Mouse (Mus musculus) heart, embryonic 10.5 days (tissue): Measurements from ENCODE around the gene Srr. TPM values are rescaled to one million over a fixed set of nuclear protein-coding genes. Genes with fewer than 3 reads are reported as not detected.

Experiments used
- DNase-seq: peaks from one replicate; pipeline ENCODE4 v3.0.0-alpha.2; 2017; ENCODE audit warnings: low spot score
- H3K27ac ChIP-seq: fragments of 300-500 bp; sonication (generic); 2 replicates; pipeline ENCODE4 v1.5.1; 2016; ENCODE audit warnings: mild to moderate bottlenecking
- H3K27me3 ChIP-seq: fragments of 300-500 bp; sonication (generic); 2 replicates; pipeline ENCODE4 v1.6.1; 2016; ENCODE audit warnings: mild to moderate bottlenecking; ENCODE audit not compliant: poor library complexity, insufficient read depth, severe bottlenecking
- H3K36me3 ChIP-seq: fragments of 300-500 bp; sonication (generic); 2 replicates; pipeline ENCODE4 v1.6.1; 2016; ENCODE audit warnings: mild to moderate bottlenecking, moderate library complexity
- H3K4me1 ChIP-seq: fragments of 300-500 bp; sonication (generic); 2 replicates; pipeline ENCODE4 v1.6.1; 2016; ENCODE audit warnings: mild to moderate bottlenecking
- H3K4me3 ChIP-seq: fragments of 300-500 bp; sonication (generic); 2 replicates; pipeline ENCODE4 v1.5.1; 2016; ENCODE audit warnings: mild to moderate bottlenecking, moderate library complexity
- H3K9me3 ChIP-seq: fragments of 300-500 bp; sonication (generic); 2 replicates; pipeline ENCODE4 v1.6.1; 2016; ENCODE audit warnings: mild to moderate bottlenecking, moderate library complexity
- whole genome bisulfite sequencing: fragments of 180-500 bp; shearing (Covaris S2); methylation state at CpG from one replicate; pipeline ENCODE4 v1.1.7; 2016; 5-methylcytosine and 5-hydroxymethylcytosine counted together
- polyA plus RNA-seq: library from polyadenylated mRNA; unstranded; fragments of >200 nt; fragmentation: Nextera tagmentation; extraction: Ambion mirVana; gene quantifications from 2 replicates; pipeline ENCODE4 v1.2.1, GENCODE M21; 2016

The Srr gene
- polyA plus RNA-seq, 1 experiment from 2014 or later, result 17.0 TPM

DNA sequence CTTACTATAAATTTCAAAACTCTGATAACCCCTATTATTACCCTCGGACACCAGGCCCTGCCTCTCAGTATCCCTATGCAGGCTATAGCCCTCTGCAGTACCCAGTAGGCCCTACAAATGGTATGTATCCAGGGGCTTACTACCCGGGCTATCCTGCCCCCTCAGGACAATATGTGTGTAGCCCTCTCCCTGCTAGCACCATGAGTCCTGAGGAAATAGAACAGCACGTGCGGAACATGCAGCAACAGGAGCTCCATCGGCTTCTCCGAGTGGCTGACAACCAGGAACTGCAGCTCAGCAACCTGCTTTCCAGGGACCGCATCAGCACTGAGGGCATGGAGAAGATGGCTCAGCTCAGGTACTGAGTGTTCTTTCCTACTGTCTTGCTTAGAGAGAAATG lies 4.6 kb upstream of the Srr start:
- no peak overlapping the region for H3K27ac ChIP-seq
- H3K36me3 ChIP-seq, result peaks cover 61% of the 10 kb centered on the region
- no peaks in the 10 kb centered on the region for H3K9me3 ChIP-seq
- DNase-seq, result no peak
- H3K4me1 ChIP-seq, result peaks cover 9% of the 10 kb centered on the region; the same call in 1 of the 2 replicates
- H3K4me3 ChIP-seq, result no peak overlapping the region
- H3K27me3 ChIP-seq, result no peaks in the 10 kb centered on the region
- WGBS, result 90% methylated on average over 7 of the region's 7 CpGs

DNA sequence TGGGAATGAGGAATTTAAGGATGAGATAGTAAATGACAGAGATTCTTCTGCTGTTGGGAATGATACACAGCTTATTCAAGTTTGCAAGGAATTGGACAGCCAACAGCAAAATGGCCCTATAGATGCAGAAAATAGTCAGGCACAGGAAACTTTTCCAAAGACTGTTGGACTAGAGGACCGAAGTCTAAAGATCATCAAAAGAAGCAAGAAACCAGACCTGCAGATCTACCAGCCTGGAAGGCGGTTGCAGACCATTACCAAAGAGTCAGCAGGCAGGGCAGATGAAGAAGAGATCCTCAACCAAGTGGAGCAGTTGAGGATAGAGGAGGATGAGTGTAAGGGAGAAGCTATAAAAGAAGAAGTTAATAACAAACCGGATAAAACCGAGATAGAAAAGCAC lies 3.4 kb upstream of the Srr start:
- Histone ChIP-seq H3K36me3 (peaks cover 48% of the 10 kb centered on the region), H3K4me3 (no peak overlapping the region), H3K4me1 (peaks cover 15% of the 10 kb centered on the region; the same call in 1 of the 2 replicates), H3K9me3 (no peaks in the 10 kb centered on the region), H3K27me3 (no peaks in the 10 kb centered on the region), H3K27ac (no peak overlapping the region)
- DNase-seq, result no peak
- WGBS, result 85% methylated on average over 4 of the region's 4 CpGs

DNA sequence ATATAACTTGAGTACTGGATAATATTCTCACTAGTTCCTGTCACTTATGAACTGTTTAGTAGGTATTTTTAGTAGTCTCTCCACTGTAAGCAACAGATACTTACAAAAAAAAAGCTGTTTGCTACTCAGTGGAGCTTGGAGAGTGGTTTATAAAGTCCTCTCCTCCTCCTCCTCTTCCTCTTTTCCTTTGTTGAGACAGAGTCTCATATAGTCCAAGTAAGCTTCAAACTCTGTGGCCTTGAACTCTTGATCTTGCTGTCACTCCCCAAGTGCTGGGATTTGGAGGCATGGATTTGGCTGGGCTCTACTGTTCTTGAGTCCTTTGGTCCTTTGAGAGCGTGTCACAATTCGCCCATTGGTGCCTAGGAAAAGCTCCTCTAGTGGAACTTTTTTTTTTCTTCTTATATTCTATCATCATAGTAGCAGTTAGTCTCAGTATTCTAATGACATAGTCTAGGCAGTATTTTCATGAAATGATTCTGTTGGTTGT lies 1.5 kb upstream of the Srr start:
- no peak for DNase-seq
- Histone ChIP-seq H3K27me3 (no peaks in the 10 kb centered on the region), H3K27ac (no peak overlapping the region), H3K4me3 (no peak overlapping the region), H3K9me3 (no peaks in the 10 kb centered on the region), H3K4me1 (peaks cover 15% of the 10 kb centered on the region; the same call in 1 of the 2 replicates), H3K36me3 (peaks cover 30% of the 10 kb centered on the region)
- 92% methylated on average over 2 of the region's 2 CpGs for WGBS

GRCm38 (mm10) chr11:74926388-74927005 lies 749 bp upstream of the Srr start:
- WGBS, result 5% methylated on average over 11 of the region's 11 CpGs
- Histone ChIP-seq H3K27me3 (no peaks in the 10 kb centered on the region), H3K36me3 (peaks cover 22% of the 10 kb centered on the region), H3K9me3 (no peaks in the 10 kb centered on the region), H3K4me3 (peak overlapping the region; percentile 83), H3K27ac (peak overlapping the region; percentile 94), H3K4me1 (peaks cover 15% of the 10 kb centered on the region; the same call in 1 of the 2 replicates)
- DNase-seq, result no peak

GRCm38 (mm10) chr11:74924149-74924548 lies 1.6 kb downstream of the Srr start:
- 67% methylated on average over 4 of the region's 4 CpGs for WGBS
- Histone ChIP-seq H3K4me1 (peaks cover 15% of the 10 kb centered on the region; the same call in 1 of the 2 replicates), H3K9me3 (no peaks in the 10 kb centered on the region), H3K4me3 (no peak overlapping the region), H3K27ac (no peak overlapping the region), H3K27me3 (no peaks in the 10 kb centered on the region), H3K36me3 (peaks cover 10% of the 10 kb centered on the region)
- no peak for DNase-seq

DNA sequence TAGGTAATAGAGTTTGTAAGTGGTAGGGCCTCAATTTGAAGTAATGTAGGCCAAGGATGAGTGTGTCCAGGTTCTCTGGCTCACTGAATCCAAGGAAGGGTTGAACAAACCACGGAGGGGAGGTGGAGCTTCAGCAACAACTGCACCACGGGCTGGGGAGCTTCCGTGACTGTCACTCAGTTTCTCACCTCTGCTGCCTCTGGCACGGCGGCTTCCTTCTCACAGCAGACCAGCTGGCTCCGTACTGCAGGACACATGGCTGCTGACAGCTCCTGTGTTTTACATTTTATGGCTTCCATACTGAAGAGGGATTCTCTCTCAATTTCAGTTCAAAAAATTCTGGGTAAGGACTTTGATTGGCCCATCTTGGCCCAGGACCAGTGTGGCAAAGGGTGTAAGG lies 6.5 kb downstream of the Srr start:
- WGBS, result 79% methylated on average over 6 of the region's 6 CpGs
- no peak overlapping the region for H3K27ac ChIP-seq
- H3K9me3 ChIP-seq, result no peaks in the 10 kb centered on the region
- peaks cover 31% of the 10 kb centered on the region for H3K36me3 ChIP-seq
- DNase-seq, result no peak
- H3K4me1 ChIP-seq, result peaks cover 7% of the 10 kb centered on the region; the same call in 1 of the 2 replicates
- no peak overlapping the region for H3K4me3 ChIP-seq
- H3K27me3 ChIP-seq, result no peaks in the 10 kb centered on the region

DNA sequence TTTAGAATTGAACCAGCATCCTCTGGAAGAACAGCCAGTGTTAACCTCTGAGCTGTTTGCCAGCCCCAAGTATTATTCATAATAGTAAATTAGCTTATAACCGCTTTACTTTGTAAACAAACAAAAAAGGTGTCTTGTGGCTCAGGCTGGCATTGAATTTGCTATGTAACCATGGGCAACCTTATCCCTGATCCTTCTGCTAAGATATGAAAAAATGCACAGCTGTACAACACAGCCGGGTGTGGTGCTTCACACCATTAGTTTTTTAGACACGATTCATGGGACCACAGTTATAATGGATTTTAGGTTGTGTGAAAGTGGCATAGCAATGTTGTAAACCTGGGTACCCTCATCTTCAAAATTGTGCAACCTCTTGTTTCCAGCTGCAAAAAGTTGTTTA lies 13.3 kb downstream of the Srr start:
- no peak overlapping the region for H3K27ac ChIP-seq
- 84% methylated on average over 3 of the region's 3 CpGs for WGBS
- no peaks in the 10 kb centered on the region for H3K27me3 ChIP-seq
- no peak for DNase-seq
- H3K4me1 ChIP-seq, result peaks cover 7% of the 10 kb centered on the region; the same call in 1 of the 2 replicates
- H3K36me3 ChIP-seq, result peaks cover 36% of the 10 kb centered on the region
- no peaks in the 10 kb centered on the region for H3K9me3 ChIP-seq
- no peak overlapping the region for H3K4me3 ChIP-seq

GRCm38 (mm10) chr11:74909978-74910377 lies 15.8 kb downstream of the Srr start:
- Histone ChIP-seq H3K27ac (no peak overlapping the region), H3K36me3 (peaks cover 55% of the 10 kb centered on the region), H3K4me3 (no peak overlapping the region), H3K9me3 (no peaks in the 10 kb centered on the region), H3K4me1 (no peaks in the 10 kb centered on the region), H3K27me3 (no peaks in the 10 kb centered on the region)
- no peak for DNase-seq
- WGBS, result 85% methylated on average over 4 of the region's 4 CpGs

- Histone ChIP-seq H3K4me1 (no peaks in the 10 kb centered on the region), H3K36me3 (peaks cover 67% of the 10 kb centered on the region), H3K27ac (no peak overlapping the region), H3K27me3 (no peaks in the 10 kb centered on the region), H3K9me3 (no peaks in the 10 kb centered on the region), H3K4me3 (no peak overlapping the region)
- DNase-seq, result no peak
- WGBS, result 83% methylated on average over 12 of the region's 12 CpGs
Measured at GRCm38 (mm10) chr11:74908618-74909399, 16.9 kb downstream of the Srr start.

- Histone ChIP-seq H3K4me1 (no peaks in the 10 kb centered on the region), H3K36me3 (peaks cover 77% of the 10 kb centered on the region), H3K4me3 (no peak overlapping the region), H3K9me3 (no peaks in the 10 kb centered on the region), H3K27me3 (no peaks in the 10 kb centered on the region), H3K27ac (no peak overlapping the region)
- DNase-seq, result no peak
- 95% methylated on average over 6 of the region's 6 CpGs for WGBS
Measured at GRCm38 (mm10) chr11:74907850-74908249, 17.9 kb downstream of the Srr start.

GRCm38 (mm10) chr11:74902416-74902815 lies 23.3 kb downstream of the Srr start:
- Histone ChIP-seq H3K4me1 (peaks cover 6% of the 10 kb centered on the region), H3K27me3 (no peaks in the 10 kb centered on the region), H3K9me3 (no peaks in the 10 kb centered on the region), H3K27ac (no peak overlapping the region), H3K36me3 (peaks cover 82% of the 10 kb centered on the region), H3K4me3 (no peak overlapping the region)
- 90% methylated on average over 5 of the region's 5 CpGs for WGBS
- no peak for DNase-seq

DNA sequence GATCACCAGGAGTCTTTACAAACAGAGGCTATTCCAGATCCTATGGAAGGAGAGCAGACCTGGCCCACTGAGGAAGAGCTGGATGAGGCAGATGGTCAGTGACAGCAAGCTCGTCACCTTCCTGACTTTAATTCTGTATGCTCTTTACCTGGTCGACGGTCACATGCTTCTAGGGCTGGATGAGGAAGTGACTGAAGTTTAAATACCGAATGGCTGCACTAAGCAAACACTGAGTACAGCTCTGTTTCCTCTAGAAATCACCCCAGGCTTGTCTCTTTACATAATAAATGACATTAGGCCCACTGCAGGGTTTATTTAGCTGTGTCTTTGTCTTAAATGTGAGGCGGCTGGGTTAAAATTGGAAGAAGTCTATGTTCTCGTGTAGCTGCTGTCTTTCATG lies 24.2 kb downstream of the Srr start:
- 91% methylated on average over 6 of the region's 6 CpGs for WGBS
- H3K36me3 ChIP-seq, result peaks cover 73% of the 10 kb centered on the region

GRCm38 (mm10) chr11:74898517-74898827 lies 27.3 kb downstream of the Srr start:
- Histone ChIP-seq H3K27me3 (no peaks in the 10 kb centered on the region), H3K4me1 (peaks cover 19% of the 10 kb centered on the region), H3K36me3 (peaks cover 43% of the 10 kb centered on the region), H3K9me3 (no peaks in the 10 kb centered on the region), H3K4me3 (peak overlapping the region; percentile 90), H3K27ac (peak overlapping the region; percentile 89)
- no peak for DNase-seq
- WGBS, result under 1% methylated on average over 7 of the region's 7 CpGs

More for the DNA sequence above, 24.2 kb downstream of the Srr start:
- Histone ChIP-seq H3K27ac (no peak overlapping the region), H3K4me1 (peaks cover 15% of the 10 kb centered on the region), H3K27me3 (no peaks in the 10 kb centered on the region), H3K9me3 (no peaks in the 10 kb centered on the region), H3K4me3 (no peak overlapping the region)
- DNase-seq, result no peak
